Mouse (Mus musculus) megakaryocyte progenitor cell, adult 5-6 weeks (primary cell): ENCODE data around the gene Slc44a5. TPM values are rescaled to one million over a fixed set of nuclear protein-coding genes. Genes with fewer than 3 reads are reported as not detected.
A peak's percentile ranks its signal among the peaks of the same experiment; 100 is the strongest.

Experiments
- ATAC-seq: replicated peaks from 2 replicates; pipeline ENCODE4 v1.8.0; 2016; ENCODE audit warnings: mild to moderate bottlenecking, moderate TSS enrichment, inconsistent platforms; ENCODE audit not compliant: poor library complexity
- total RNA-seq, 2 experiments: library from RNA; stranded (forward) in 1 of 2; stranded (reverse) in 1 of 2; fragments of 157-497, 149-512 nt in 1 of 2; fragments of 200-1000 nt in 1 of 2; gene quantifications; 2 replicates each; pipeline versions ENCODE4 v1.2.3 to v1.2.4; 2015 to 2017

Slc44a5 gene
- total RNA-seq (2015) (not detected in 2 replicates), total RNA-seq (2017) (not detected in 2 replicates)

DNA sequence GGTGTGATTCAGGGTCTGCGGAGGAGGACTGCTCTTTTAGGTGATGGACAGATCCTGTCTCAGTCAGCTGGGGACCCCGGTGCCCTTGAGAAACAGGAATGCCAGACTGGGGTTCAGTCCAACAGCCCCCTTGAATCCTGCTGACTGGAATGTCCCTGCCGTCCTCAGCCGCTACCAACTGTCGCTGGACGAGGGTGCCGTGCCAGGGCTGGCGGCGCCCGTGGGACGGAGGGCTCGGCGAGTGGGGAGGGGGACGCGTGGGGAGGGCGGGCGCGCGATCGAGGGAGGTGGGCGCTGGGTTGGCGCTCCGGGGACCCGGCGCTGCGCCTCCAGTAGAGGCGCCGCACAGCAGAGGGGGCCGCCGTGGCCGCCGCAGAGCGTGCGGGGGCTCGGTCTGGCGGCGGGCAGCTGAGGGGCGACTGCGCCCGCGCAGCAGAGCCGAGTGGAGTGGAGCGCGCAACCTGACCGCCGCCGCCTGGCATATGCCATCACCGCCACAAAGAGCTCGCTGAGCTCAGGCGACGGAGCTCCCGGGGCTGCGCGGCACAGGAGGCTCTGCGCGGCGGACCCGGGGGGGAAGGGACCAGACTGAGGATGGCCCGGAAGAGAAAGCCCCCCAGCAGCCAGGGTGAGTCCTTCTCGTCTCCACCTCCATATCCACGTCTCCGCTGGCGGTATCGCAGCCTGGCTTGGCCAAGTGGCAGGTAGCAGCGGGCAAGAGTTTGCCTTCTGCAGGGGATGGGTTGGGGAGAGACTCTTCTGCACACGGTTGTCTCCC is at the start of gene Slc44a5:
Gene Slc44a5, plus strand, starts transcription at position 266 of the 778 bp plus-strand sequence.
- peak; percentile 26 for ATAC-seq

DNA sequence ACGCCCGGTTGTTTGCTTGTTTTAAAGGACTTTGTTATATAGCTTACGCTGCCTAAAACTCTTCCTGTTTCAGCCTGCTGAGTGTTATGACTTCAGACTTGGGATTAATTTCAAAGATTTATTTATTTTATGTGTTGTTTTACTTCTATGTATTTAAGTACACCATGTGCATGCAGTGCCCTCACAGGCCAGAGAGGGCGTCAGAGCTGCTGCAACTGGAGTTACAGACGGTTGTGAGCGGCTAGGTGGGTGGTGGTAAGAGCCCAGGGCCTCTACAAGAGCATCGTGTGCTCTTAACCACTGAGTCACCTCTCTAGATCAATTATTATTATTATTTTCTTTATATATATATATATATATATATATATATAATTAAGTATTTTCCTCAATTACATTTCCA is 46.9 kb upstream of the Slc44a5 start:
- peak; percentile 51 for ATAC-seq

DNA sequence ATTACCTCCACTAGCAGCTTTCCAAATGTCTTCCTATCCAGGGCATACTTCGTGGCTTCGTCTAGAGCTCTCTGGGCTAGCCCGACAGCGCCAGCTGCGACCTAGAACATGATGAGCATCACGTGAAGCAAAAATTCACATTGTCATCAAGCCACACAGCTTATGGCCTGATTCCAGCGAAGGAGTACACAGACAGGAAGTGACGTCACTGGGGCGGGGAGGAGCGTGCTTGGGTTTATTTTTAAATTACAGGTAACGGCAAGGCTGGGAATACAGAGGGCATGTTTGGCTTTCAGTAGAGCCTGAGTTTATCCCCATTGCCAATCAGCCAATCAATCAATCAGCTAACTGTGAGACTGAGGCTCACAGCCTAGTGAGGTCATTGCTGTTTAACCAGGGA is 43.7 kb upstream of the Slc44a5 start:
- ATAC-seq: peak; percentile 67

DNA sequence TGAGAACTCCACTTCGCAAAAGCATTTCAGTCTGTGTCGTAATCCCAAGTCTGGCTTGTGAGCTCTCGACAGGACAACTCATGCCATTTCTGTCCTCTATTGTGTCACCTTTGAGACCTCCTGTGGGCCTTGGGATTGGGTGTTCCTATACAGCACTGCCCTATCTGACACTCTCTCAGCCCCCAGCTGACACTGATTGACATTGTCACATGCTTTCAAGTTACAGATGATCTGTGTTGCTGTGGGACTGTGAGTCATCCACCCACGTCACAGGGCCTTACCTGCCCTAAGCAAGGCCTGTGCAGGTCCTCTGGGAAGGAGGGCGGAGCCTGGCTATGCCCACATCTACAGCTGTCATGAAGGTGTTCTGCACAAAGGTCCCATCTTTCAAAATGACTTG is 40.8 kb upstream of the Slc44a5 start:
- 0 out of 2 replicates have a peak, but pooled peaks have one; percentile 25 for ATAC-seq

DNA sequence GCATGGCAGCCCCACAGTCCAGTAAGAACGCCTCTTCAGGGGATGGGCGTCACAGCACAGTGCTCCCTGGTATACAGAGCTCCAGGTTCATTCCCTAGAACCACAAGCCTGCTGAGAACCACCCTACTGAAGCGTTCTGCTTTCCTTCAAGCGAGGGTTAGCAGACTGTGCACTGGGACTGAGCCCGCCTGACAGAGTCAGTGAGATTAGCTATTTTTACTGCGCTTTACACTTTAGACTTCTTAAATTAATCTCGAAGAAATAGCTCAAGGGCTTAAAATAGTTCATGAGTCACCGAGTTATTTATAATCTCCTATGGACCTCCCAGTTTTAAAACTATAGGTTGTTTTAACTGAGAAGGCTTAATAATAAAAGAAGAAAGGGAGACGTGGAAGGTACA is 37.4 kb upstream of the Slc44a5 start:
- ATAC-seq: no peak

DNA sequence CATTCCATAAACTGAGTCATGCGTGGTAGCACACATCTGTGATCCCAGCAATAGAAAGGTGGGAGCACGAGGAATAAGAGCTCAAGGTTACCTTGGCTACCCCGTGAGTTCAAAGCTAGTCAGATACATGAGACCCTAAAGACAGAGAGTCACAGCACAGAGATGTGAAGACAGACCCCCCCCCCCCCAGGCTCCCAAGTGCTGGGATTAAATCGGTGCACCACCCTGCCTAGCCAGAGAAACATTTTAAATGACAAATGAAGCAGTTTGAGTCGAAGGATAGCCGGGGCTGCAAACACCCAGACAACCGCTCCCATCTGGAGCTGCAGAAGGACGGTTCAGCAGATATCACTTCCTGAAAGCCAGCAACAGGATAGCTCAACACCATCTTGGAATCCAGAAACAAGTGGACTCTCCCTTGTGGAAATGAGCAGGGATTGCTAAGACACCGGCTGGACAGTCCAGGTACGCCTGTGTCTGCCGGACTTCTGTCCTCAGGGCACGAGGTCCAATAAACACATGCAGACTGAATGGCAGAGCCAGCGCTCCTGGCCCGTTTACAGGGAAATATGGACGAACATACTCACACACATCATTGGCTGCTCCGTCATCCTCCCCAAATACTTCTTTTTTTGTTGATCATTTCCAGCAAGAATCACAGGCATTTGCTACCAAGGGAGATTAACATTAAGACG is 36.0 kb upstream of the Slc44a5 start:
- ATAC-seq: no peak

DNA sequence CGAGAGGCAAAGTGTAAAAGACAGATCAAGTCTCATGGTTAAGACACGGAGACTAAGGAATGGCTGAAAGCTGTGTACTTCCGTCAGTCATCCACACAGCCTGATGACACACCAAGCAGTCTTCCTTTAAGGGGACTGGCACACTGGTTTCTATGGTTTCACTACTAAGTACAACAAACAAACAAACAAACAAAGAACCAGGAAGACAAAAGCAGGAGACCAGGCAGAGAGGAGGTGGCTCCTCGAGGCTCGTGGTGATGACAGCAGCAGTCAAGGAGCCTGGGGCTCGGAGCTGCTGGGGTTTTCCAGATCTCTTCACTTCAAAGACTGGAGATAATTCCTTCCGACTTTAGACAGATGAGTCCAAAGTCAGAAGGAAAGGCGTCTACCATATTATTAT is 33.2 kb upstream of the Slc44a5 start:
- no peak for ATAC-seq

DNA sequence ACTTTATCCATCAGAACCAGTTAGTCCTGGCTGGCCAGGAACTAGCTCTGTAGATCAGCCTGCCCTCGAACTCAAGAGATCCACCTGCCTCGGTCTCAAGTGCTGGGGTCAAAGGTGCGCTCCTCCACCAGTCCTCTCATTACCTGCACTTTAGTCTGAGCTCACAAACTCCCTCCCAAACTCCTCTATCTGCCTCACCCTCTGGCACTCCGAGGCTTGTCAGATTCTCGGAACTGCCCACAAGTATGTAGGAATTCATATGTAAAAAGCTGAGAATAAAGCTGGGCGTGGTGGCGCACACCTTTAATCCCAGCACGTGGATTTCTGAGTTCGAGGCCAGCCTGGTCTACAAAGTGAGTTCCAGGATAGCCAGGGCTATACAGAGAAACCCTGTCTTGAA is 32.8 kb upstream of the Slc44a5 start:
- no peak for ATAC-seq

DNA sequence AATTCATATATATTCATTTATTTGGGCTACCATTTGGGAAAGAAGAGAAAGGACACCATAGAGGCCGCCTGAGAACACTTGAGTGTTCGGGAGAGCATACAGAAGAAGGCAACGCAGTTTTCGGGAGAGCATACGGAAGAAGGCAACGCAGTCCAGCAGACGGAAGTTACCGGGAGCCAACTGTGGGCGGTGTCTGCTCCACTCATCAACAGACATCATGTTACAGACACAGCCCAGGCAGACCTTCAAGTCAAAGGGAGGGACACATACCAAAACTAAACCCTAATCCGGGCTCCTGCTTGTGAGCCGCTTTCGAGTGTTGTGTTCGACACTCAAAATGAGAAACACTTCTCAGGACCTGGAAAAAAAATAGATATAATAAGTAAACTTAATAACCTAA is 31.6 kb upstream of the Slc44a5 start:
- no peak for ATAC-seq

DNA sequence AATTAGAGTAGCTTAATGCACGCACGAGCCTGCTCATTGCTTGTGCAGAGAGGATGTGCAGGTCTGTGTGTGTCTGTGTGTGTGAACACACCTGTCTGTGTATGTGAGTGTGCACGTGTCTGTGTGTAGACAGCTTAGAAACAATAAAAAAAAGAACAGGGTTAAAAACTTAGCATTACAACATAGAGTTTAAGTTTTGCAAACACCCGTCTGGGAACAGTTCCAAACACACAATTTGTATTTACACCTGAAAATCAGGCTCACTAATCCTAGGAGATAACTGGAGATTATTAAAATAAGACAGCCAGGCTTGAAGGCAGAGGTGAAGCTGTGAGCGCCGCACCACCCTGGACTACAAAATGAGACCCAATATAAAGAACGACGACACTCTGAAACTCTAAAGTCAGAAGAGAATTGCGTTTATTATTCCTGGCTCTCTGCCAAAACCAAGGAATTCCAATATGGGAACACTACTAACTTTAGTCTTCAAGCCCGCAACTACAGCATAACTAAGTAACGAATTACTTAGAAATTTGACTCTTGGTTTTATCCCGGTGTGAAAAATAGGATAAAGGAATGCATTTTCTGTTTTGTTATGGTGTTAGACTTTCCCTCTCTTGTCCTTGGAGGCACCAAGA is 30.1 kb upstream of the Slc44a5 start:
- no peak for ATAC-seq

DNA sequence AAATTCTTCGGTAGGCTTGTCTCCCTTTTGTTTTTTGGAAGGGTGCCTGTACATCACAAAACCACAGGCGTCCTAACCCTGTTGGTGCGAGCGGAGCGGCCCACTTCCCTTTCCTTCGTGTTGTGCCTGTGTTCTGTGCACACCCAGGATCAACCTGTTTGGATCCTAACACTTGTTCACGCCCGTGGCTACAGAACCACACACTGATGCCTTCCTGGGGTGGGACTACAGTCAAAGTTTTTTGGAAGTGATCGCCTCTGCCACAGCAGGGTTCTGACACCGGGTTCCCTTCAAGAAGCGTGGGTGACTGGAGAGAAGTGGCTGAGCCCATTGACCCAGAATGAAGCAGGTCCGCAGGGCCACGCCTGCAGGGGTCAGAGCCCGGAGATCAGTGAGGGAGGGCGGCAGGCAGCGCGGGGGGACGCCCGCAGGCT is 29.3 kb upstream of the Slc44a5 start:
- peak; percentile 57 for ATAC-seq

DNA sequence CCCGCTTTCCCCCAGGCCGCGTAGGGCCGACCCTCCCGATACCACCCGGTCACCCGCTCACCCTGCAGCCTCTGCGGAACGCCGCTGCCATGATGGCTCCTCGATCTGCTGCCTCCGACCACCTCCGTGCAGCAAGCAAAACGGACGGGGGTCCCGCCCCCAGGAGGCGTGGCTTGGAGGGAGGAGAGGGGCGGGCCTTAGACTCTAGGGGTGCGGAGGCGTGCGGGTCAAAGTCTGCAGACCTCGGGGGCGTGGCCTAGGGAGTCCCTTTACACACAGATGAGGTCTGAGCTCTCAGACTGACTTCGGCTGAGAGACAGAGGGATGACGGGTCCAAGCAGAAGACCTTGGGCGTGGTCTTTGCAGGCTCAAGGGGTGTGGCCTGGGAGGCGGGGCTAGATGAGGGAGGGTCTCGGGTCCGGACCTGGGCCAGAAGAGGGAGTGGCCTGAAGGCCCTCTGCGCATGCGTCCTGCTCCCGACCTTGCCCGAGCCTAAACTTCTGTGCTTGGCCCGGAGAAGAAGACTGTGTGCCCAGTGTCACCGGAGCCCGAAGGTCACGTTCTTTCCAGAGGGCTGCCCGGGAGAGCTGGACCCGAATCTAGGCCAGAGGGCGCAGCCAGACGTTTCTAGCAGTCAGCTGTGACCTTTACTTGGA is 28.8 kb upstream of the Slc44a5 start, which contains the start of gene Acadm:
Gene Acadm, minus strand, starts transcription at position 298 of the 656 bp plus-strand sequence.
- peak; percentile 86 for ATAC-seq

DNA sequence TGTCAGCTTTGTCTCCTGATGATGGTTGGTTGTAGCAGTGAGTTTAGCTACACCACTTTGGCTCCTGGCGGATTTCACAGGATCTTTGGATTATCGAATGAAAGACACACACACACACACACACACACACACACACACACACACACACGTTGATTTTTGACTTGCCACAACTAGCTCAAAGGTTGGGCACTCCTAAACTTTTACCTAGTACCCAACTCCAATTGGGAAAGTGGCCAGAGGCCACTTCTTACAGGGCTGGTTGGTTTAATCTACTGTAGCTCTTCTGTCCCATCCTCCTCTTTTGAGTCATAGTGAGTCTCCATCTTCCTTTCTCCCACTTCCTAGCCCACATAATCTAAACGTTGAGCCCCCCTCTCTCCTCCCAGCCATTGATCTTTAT is 26.0 kb upstream of the Slc44a5 start:
- no peak for ATAC-seq

DNA sequence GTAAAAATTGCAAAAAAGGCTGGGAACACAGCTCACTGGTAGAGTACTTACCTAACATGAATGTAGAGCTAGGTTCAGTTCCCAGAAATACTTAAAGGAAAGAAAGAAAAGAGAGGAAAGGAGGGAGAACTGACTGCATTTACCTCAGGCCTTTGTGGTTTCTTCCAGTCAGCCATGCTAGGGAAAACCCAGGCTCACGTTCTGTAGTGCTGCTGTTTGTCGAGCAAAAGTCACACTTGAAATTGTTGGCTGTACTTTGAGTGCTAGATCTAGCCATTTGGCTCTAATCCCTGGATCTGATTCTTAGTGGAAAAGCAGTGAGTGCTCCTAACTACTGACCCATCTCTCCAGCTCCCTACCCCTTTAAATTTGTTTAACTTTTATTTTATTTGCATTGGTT is 25.1 kb upstream of the Slc44a5 start:
- ATAC-seq: no peak

DNA sequence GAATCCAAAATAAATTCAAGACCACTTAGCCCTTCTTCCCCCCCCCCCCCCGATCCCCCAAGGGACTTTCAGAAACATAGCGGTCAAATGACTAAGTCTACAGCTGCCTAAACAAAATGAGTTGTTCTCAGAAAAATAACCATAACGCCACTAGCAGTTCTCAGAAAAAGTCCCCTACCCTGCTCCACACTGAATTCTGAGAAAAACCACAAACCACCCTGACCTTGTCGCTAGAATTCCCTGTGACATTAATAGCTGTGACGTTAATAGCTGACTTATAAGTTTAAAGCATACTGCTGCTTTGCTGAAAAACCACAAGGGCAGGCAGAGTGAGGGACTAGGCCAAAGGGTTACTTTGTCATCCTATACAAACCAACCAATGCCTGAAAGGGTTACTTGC is 15.3 kb upstream of the Slc44a5 start:
- no peak for ATAC-seq

DNA sequence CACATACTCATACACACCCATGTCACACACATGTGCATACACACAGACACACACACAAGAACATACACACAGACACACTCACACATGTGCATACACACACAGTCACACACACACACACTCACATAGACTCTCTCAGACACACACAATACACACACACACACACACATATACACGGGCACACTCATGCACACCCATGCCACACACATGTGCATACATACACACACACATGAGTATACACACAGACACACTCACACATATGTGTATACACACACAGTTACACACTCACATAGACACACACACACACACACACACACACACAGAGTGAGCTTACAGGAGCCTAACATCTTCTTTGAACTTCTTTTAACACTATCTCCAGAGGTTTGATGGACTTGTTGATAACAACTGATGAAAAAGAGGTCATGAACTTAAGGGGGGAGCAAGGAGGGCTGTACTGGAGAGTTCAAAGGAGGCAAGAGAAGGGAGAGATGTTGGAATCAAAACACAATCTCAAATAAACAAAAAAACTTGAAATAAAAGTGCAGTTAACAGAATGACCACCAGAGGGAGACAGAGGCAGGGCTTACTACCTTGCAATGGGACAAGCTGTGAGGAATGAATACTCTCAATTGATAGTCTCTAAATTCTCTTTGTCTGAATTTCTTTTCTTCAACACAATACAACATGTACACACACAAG is 14.1 kb upstream of the Slc44a5 start:
- ATAC-seq: peak; percentile 76

DNA sequence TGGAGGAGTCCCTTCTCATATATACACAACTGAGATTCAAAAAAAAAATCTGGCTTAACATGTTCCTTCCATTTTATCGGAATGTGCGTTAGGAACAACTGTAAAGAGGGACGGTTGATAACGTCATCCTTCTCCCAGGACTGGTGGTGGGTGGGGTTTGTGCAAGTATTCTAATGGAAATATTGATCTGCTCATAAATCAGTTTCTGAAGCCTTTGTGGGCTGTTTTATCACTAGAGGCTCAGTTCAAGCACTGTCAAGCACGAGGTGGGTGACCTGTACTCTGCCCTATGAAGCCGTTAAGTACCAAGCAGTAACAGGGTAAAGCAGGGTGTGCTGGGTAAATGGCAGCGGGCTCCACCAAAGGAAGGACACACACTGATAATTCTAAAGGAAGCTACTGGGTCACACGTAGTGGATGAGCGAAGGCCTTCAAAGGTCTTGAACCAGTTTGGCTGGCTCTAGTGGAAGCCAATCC is 13.5 kb upstream of the Slc44a5 start:
- no peak for ATAC-seq

DNA sequence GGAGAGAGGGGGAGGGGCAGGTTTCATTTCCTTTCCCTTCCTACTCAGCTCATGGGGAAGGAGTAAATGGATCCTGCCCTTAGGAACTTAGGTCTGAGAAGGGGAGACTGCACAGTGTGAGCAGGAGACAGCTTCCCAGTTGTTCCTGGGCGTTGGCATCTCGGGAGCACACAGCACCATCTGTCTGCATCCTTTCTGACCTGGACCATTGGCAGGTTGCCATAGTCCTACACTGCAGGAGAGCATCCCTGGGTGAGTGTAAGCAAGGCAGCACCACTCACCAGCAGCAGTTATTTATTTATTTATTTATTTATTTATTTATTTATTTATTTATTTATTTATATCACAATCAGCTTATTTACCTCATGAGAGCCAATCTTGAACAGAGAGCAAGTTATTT is 12.4 kb upstream of the Slc44a5 start:
- ATAC-seq: no peak

DNA sequence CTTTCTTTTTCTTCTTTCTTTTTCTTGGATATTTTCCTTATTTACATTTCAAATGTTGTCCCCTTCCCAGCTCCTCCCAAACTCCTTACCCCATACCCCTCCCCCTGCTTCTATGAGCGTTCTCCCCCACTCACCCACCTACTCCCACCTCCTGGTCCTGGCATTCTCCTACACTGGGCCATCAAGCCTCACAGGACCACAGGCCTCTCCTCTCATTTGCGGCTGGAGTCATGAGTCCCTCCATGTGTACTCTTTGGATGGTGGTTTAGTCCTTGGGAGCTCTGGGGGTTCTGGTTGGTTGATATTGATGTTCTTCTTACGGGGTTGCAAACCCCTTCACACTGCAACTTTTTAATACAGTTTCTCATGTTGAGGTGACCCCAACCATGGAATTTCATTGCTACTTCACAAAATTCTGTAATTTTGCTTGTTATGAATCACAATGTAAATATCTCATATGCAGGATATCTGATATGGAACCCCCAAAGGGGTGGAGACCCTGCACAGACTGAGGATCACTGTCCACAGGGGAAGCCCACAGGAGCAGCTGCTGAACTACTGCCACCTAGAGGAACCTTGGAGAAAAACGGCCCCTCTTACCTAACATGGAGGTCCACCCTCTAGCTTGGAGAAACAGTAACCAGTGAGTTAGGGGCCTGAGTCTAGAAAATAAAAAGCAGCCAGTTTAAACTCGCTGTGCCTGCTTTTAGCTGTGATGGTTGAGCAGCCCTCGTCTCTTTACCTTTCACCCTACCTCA is 11.4 kb upstream of the Slc44a5 start:
- ATAC-seq: peak; percentile 85

DNA sequence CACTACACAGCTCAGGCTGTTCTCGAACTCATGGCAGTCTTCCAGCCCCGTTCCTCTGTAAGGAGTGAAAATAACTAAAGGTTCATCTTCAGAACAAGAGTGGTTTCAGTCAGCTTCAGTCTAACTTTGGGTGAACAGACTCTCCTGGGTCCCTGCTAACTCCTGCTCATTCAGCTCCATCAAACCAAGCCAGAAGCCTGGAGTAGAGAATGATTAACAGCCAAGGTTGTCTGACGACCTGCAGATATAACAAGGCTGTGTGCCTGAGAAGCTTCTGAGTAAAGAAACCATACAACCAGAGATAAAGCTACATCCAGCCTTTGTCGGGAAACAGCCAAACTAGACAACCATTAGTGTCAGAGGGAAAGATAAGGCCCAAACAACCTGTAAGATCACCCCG is 5.8 kb upstream of the Slc44a5 start:
- no peak for ATAC-seq
